Mouse (Mus musculus): ENCODE results near the gene Cntn4.

- no peak for TF ChIP-seq POLR2A (IDR thresholded peaks at IDR 0.05; ENCODE audit: borderline replicate concordance, control insufficient read depth, low read depth, low read length)
- no peak for TF ChIP-seq CTCF (IDR thresholded peaks at IDR 0.05; ENCODE audit: control insufficient read depth, insufficient read depth, low read length)
These were observed 818.8 kb downstream of the Cntn4 start for GRCm38 (mm10) chr6:106496303-106496702.

All from bone marrow, adult 2 months (tissue).